Mouse (Mus musculus) hindbrain, embryonic 14.5 days (tissue): ENCODE data around the gene Gcnt3. TPM values are rescaled to one million over a fixed set of nuclear protein-coding genes. Genes with fewer than 3 reads are reported as not detected.

Experiments used
- ATAC-seq: fragments of 200-750 bp; cut with Nextera tagmentation; 2 replicates; pipeline ENCODE4 v1.8.0; 2017; ENCODE audit warnings: moderate number of reproducible peaks, mild to moderate bottlenecking, moderate TSS enrichment, moderate library complexity; ENCODE audit not compliant: low FRiP score
- DNase-seq: peaks from one replicate; pipeline ENCODE4 v3.0.0-alpha.2; 2015; ENCODE audit warnings: low spot score
- H3K27ac ChIP-seq: fragments of 300-500 bp; sonication (generic); 2 replicates; pipeline ENCODE4 v1.5.1; 2014; ENCODE audit warnings: mild to moderate bottlenecking, moderate library complexity
- H3K27me3 ChIP-seq: fragments of 300-500 bp; sonication (generic); 2 replicates; pipeline ENCODE4 v1.6.1; 2014; ENCODE audit warnings: mild to moderate bottlenecking, low read length, mixed read lengths; ENCODE audit not compliant: control insufficient read depth, insufficient read depth
- H3K36me3 ChIP-seq: fragments of 300-500 bp; sonication (generic); replicated peaks from 2 replicates; pipeline ENCODE4 v1.6.1; 2014; ENCODE audit not compliant: control insufficient read depth, insufficient read depth
- H3K4me1 ChIP-seq: fragments of 300-500 bp; sonication (generic); replicated peaks from 2 replicates; pipeline ENCODE4 v1.6.1; 2014; ENCODE audit warnings: antibody characterized with exemption, low read length, mixed read lengths; ENCODE audit not compliant: control insufficient read depth, insufficient read depth
- H3K4me2 ChIP-seq: fragments of 300-500 bp; sonication (generic); replicated peaks from 2 replicates; pipeline ENCODE4 v1.6.1; 2014; ENCODE audit warnings: mild to moderate bottlenecking, moderate library complexity
- H3K4me3 ChIP-seq: fragments of 300-500 bp; sonication (generic); replicated peaks from 2 replicates; pipeline ENCODE4 v1.5.1; 2014; ENCODE audit warnings: mild to moderate bottlenecking, low read length
- H3K9ac ChIP-seq: fragments of 300-500 bp; sonication (generic); 2 replicates; pipeline ENCODE4 v1.6.1; 2014
- H3K9me3 ChIP-seq: fragments of 300-500 bp; sonication (generic); 2 replicates; pipeline ENCODE4 v1.6.1; 2016; ENCODE audit warnings: low read length; ENCODE audit not compliant: control insufficient read depth
- WGBS: fragments of 180-500 bp; shearing (Covaris S2); extraction: QIAGEN DNeasy Blood & Tissue Kit; methylation state at CpG from one replicate; pipeline ENCODE4 v1.1.7; 2014; 5-methylcytosine and 5-hydroxymethylcytosine counted together
- polyA plus RNA-seq: library from polyadenylated mRNA; unstranded; fragments of >200 nt; fragmentation: Nextera tagmentation; extraction: Ambion mirVana; gene quantifications from 2 replicates; pipeline ENCODE4 v1.2.1, GENCODE M21; 2014

Gene Gcnt3
- polyA plus RNA-seq, 1 experiment from 2014 or later: not detected

DNA sequence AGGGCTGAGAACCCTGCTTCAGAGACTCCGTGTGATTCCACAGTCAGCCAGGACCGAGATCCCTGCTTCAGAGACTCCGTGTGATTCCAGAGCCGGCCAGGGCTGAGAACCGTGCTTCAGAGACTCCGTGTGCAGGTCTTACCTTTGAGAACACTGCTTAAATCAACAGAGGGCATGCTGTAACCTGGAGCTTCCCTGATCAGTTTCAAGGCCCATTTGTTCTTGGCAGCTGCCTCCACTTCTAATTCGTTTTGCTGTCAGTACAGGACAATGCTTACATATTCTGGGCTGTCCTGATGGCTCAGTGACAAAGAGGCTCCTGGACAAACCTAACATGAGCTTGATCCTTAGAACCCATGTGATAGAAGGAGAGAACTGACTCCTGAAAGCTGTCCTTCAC lies 39.3 kb upstream of the Gcnt3 start:
- Histone ChIP-seq H3K9ac (no peak overlapping the region), H3K27me3 (no peaks in the 10 kb centered on the region), H3K4me1 (no peaks in the 10 kb centered on the region), H3K4me3 (no peak overlapping the region), H3K27ac (no peak overlapping the region), H3K9me3 (no peaks in the 10 kb centered on the region), H3K36me3 (no peaks in the 10 kb centered on the region), H3K4me2 (no peak overlapping the region)
- 66% methylated on average over 7 of the region's 7 CpGs for WGBS
- no peak for ATAC-seq
- DNase-seq: no peak

DNA sequence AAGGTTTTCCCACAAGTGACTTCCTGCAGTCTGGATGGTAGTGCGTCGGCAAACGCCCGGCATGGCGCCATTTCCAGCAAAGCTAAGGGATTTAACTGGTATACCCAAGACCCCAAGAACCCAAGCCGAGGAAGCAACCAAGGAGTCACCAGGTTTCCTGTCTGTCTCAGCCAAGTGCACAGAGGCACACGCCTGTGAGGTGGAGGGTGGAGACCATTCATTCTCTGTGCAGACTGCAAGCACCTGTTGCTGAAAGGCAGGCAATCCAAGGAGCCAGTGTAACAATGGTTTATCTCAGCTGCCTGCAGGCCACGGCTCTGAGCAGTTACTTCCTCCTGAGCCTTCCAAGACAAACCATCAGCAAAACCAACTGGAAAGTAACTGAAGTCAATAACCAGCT lies 34.5 kb upstream of the Gcnt3 start:
- Histone ChIP-seq H3K4me1 (no peaks in the 10 kb centered on the region), H3K4me3 (no peak overlapping the region), H3K27me3 (no peaks in the 10 kb centered on the region), H3K36me3 (no peaks in the 10 kb centered on the region), H3K27ac (no peak overlapping the region), H3K4me2 (no peak overlapping the region), H3K9ac (no peak overlapping the region), H3K9me3 (no peaks in the 10 kb centered on the region)
- 87% methylated on average over 8 of the region's 8 CpGs for WGBS
- DNase-seq: no peak
- ATAC-seq: no peak

DNA sequence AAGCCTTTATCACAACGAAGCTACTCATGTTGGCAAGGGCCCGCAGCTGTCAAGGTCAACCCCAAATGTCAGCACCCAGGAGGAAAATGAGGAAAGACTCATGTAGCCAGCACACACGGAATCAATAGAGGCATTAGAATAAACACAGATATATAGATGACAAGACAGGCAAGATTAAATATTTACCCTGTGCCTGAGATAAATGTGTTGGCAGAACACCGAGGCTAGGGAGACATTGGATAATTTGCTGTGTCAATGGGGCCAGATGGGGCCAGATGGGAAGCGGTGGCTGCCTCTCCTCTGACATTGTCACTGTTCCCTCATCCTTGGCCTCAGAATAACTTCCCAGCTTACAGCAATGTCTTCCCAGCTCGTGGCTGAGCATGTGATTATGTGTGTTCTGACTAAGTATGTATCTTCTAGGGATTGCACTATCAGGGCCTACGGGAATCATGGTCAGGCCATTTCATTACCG lies 32.1 kb upstream of the Gcnt3 start:
- 48% methylated on average over 8 of the region's 8 CpGs for WGBS
- ATAC-seq: no peak
- no peak overlapping the region for H3K4me2 ChIP-seq
- H3K4me1 ChIP-seq: no peaks in the 10 kb centered on the region
- H3K9me3 ChIP-seq: no peaks in the 10 kb centered on the region
- no peak overlapping the region for H3K27ac ChIP-seq
- H3K4me3 ChIP-seq: no peak overlapping the region
- H3K36me3 ChIP-seq: no peaks in the 10 kb centered on the region
- no peak for DNase-seq
- no peaks in the 10 kb centered on the region for H3K27me3 ChIP-seq
- no peak overlapping the region for H3K9ac ChIP-seq

DNA sequence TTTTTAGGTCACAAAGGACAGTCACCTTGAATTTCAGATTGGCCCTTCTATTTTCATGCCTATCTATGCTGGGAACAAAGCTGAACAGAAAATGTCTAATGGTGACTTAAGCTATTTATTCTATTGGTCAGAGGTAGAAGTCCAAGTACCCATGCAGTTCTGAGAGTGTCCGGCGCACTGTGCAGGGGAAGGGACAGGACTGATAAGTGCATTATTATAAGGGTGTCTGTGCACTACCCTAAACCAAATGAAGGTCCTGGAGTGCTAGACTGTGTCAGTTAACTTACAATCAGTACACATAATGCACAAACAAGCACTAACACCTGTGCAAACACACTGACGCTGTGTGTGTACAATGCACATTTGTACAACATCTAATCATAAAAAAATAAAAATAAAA lies 29.6 kb upstream of the Gcnt3 start:
- no peaks in the 10 kb centered on the region for H3K27me3 ChIP-seq
- H3K9ac ChIP-seq: no peak overlapping the region
- H3K4me3 ChIP-seq: no peak overlapping the region
- 94% methylated on average over 3 of the region's 3 CpGs for WGBS
- H3K9me3 ChIP-seq: no peaks in the 10 kb centered on the region
- H3K36me3 ChIP-seq: no peaks in the 10 kb centered on the region
- no peak overlapping the region for H3K27ac ChIP-seq
- H3K4me2 ChIP-seq: no peak overlapping the region
- ATAC-seq (no peak), DNase-seq (no peak)
- no peaks in the 10 kb centered on the region for H3K4me1 ChIP-seq

DNA sequence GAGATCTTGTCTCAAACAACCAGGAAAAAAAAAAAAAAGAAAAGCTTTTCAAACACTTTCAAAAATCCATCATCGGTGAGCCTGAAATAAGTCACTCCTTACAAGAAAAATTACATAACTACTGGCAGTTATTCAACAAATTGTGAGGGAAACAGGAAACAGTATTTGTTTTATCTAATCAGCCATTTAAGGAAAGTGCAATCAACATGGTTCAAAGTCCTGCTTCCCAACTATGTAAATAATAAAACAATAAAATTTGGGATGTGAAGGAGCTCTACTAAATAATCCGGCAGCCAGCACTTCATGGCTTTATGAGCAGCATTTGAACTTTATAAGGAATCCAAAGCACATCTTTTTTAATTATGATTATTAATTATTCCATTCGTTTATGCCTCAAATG lies 24.1 kb upstream of the Gcnt3 start:
- H3K4me3 ChIP-seq: no peak overlapping the region
- WGBS: 93% methylated on average over 3 of the region's 3 CpGs
- no peak for ATAC-seq
- H3K36me3 ChIP-seq: no peaks in the 10 kb centered on the region
- no peak for DNase-seq
- no peak overlapping the region for H3K27ac ChIP-seq
- H3K27me3 ChIP-seq: no peaks in the 10 kb centered on the region
- H3K4me1 ChIP-seq: no peaks in the 10 kb centered on the region
- H3K4me2 ChIP-seq: no peak overlapping the region
- H3K9ac ChIP-seq: no peak overlapping the region
- no peaks in the 10 kb centered on the region for H3K9me3 ChIP-seq

DNA sequence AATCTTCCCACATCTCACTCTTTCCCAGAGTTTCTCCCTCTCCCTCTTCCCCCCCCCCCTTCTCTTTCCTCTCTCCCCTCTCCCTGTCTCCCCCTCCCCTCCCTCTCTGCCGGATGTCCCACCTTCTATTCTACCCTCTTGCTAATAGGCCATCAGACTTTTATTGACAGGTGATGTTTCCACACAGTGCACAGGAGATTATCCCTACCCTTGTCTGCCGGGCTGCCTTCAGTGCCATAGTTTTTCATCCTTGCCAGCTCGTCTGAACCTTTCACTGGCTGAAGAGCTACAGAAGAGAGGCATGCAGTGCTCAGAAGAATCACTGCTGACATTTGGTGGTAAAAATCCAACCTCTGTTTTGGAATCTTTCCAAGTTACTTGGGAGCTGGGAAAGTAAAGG lies 15.5 kb upstream of the Gcnt3 start:
- Histone ChIP-seq H3K4me2 (no peak overlapping the region), H3K36me3 (no peaks in the 10 kb centered on the region), H3K9ac (no peak overlapping the region), H3K27me3 (no peaks in the 10 kb centered on the region), H3K4me1 (no peaks in the 10 kb centered on the region), H3K27ac (no peak overlapping the region), H3K9me3 (no peaks in the 10 kb centered on the region), H3K4me3 (no peak overlapping the region)
- DNase-seq (no peak), ATAC-seq (no peak)
- 48% methylated on average over 3 of the region's 3 CpGs for WGBS

DNA sequence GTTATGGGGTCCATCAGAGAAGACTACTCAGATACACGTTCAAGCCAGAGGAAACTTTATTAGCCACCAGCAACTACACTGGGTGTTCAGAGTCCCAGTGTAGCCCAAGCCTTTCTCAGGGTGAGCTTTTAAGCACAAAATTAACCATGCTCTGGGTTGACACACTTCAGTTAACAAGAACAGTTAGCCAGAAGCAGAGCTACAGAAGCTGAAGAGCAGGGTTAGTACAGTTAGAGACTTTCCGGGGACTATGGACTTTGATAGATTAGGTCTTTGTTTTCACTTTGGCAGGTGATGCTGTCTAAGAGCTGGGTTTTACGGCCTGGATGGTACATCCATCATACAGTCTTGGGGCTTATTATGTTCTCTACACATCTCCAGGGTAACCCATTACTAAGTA lies 14.8 kb upstream of the Gcnt3 start:
- H3K27ac ChIP-seq: no peak overlapping the region
- H3K36me3 ChIP-seq: no peaks in the 10 kb centered on the region
- H3K4me1 ChIP-seq: no peaks in the 10 kb centered on the region
- no peaks in the 10 kb centered on the region for H3K27me3 ChIP-seq
- H3K4me2 ChIP-seq: no peak overlapping the region
- DNase-seq: no peak
- no peaks in the 10 kb centered on the region for H3K9me3 ChIP-seq
- no peak for ATAC-seq
- no peak overlapping the region for H3K9ac ChIP-seq
- H3K4me3 ChIP-seq: no peak overlapping the region
- 49% methylated on average over 3 of the region's 3 CpGs for WGBS

DNA sequence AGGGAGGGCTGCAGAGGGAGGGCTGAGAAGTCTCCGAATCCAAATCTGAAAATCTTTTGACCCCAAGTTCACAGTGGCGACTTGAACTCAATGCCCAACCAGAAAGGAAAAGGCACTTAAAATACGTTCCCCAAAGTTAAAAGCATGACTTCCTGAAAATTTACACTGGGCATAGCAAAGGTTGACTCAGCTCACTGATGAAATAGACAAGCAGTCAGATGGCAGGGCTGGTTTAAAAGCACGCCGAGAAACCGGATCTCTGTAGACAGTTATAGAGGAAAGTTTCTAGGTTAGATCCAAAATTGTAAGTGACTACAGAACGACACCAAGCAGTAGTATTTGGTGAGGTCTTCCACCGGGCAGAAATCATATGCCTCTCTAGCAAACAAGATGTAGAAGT lies 12.0 kb upstream of the Gcnt3 start:
- Histone ChIP-seq H3K27ac (no peak overlapping the region), H3K9ac (no peak overlapping the region), H3K4me1 (no peaks in the 10 kb centered on the region), H3K36me3 (no peaks in the 10 kb centered on the region), H3K4me3 (no peak overlapping the region), H3K27me3 (no peaks in the 10 kb centered on the region), H3K4me2 (no peak overlapping the region), H3K9me3 (no peaks in the 10 kb centered on the region)
- no peak for DNase-seq
- ATAC-seq: no peak
- WGBS: 53% methylated on average over 8 of the region's 8 CpGs

DNA sequence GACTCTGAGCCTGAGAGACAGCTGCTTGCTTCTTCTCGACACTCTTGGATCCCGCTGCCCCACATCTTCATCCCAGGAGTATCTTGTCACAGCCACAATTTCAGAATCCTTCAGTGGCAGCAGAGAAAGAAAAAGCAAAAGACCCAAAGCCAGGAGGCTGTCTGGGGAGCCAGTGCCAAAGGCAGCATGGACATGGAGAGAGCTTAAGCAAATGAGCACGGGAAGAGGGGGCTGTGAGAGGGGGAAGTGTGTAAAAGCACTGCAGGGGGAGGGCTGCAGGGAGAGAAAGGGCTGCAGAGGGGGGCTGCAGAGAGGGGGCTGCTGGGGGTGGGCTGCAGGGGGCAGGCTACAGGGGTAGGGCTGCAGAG lies 11.5 kb upstream of the Gcnt3 start:
- Histone ChIP-seq H3K4me1 (no peaks in the 10 kb centered on the region), H3K36me3 (no peaks in the 10 kb centered on the region), H3K4me3 (no peak overlapping the region), H3K4me2 (no peak overlapping the region), H3K9me3 (no peaks in the 10 kb centered on the region), H3K27me3 (no peaks in the 10 kb centered on the region), H3K9ac (no peak overlapping the region), H3K27ac (no peak overlapping the region)
- 28% methylated on average over 3 of the region's 3 CpGs for WGBS
- DNase-seq (no peak), ATAC-seq (no peak)

DNA sequence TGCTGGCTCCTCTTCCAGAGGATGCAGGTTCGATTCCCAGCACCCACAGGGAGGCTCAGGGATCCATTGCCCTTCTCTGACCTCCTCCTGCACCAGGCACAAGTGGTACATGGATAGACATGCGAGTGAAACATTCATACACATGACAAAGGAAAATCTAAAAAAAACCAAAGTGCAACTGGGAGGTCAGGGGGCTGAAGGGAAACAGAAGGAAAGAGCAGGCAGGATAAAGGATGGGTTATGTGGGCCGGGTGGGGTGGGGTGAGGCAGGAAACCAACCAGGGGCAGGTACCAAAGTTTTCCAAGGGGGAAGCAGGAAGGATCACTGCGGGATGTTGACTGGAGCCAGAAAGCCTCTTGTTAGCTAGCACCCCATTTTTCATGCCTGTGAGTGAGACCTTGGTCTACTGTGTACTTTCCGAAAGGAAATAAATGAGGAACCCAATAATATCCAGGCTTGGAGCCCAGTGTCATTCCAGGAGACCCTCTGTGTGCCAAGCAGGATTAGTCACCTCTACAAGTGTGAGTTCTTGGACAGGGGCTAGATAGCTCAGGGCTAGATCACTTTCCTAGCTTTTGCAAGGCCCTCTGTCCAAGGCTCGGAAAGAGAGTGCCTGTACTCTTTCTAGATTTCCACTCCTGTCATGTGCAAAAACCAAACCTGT lies 11.0 kb upstream of the Gcnt3 start:
- H3K4me3 ChIP-seq: no peak overlapping the region
- no peak overlapping the region for H3K27ac ChIP-seq
- H3K36me3 ChIP-seq: no peaks in the 10 kb centered on the region
- no peaks in the 10 kb centered on the region for H3K4me1 ChIP-seq
- WGBS: 62% methylated on average over 6 of the region's 6 CpGs
- DNase-seq: no peak
- H3K4me2 ChIP-seq: no peak overlapping the region
- H3K9ac ChIP-seq: no peak overlapping the region
- H3K27me3 ChIP-seq: no peaks in the 10 kb centered on the region
- H3K9me3 ChIP-seq: no peaks in the 10 kb centered on the region
- ATAC-seq: no peak
